Mouse (Mus musculus): ENCODE data around the gene Lrguk. TPM values are rescaled to one million over a fixed set of nuclear protein-coding genes. Genes with fewer than 3 reads are reported as not detected.

Lrguk gene
- polyA plus RNA-seq (2014; fragmentation: Nextera tagmentation; extraction: Ambion mirVana), result 0.59 and 0.67 TPM in 2 replicates

DNA sequence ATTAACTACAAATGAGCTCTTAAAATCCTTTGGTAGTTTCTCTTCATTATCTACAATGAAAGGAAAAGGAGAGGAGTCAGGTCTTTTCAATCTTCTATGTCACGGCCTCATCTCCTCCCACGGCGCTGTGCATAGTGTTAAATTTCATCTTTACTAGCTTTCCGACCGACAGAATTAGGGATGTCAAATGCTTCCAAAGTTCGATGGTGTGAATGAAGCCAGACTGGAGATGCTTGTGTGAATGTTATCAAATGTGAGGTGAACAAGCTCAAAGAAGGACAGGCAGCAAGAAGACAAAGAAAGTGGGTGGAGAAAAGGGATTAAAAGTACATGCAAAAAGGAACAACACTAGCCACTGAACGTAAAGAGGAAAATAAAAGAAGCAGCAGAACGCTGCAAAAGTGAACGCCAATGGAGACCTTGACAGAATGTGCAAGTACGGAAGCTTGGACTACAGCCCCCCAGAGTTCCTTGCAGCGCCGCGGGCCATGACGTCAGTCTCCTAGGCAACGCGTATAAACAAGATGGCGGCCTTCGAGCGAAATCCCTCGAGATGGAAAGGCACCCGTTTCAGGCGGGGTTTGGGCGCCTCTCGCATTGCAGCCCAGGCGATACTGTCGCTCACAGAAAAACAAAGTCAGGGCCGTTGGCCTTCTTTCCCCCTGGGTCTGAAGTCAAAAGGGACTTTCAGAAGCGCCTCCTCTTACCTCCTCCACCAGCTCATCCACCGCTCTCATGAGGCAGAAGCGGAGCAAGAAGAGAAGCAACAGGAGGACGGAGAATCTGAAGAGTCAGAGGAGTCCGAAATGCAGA is at the start of gene Lrguk:
Lrguk (plus strand) TSS at position 516 of the 813 bp plus-strand sequence.
- peaks cover 2% of the 10 kb centered on the region; the same call in 1 of the 2 replicates for H3K4me1 ChIP-seq (ENCODE audit: control insufficient read depth, insufficient read depth, low read length)
- H3K27ac ChIP-seq (replicated peaks; ENCODE audit: low read depth, low read length), result no peak within 1 kb of the TSS

DNA sequence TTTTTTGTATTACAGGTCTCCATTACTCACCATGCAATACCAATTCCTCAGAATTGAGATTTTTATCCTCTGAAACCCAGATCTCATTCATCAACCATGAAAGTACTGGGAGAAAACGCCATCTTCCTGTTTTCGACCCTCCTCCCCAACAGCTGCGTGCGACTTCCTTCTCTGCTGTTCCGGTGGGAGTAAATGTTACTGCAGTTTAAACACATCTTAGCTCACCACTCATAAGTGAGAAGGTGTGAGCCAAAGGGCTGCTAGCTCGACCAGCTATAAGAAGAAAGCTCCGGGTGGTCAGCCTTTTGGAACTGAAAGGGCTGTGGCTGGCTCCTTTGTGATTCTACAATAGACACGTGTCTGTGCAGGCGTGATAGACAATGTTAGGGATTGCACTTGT is 46.5 kb upstream of the Lrguk start:
- Histone ChIP-seq H3K4me3 (ENCODE audit: low read depth, low read length) (no peak overlapping the region), H3K4me1 (ENCODE audit: control insufficient read depth, insufficient read depth, low read length) (no peaks in the 10 kb centered on the region; the same call in 1 of the 2 replicates), H3K27ac (replicated peaks; ENCODE audit: low read depth, low read length) (no peak overlapping the region), H3K27me3 (ENCODE audit: control insufficient read depth, insufficient read depth, low read length) (no peaks in the 10 kb centered on the region), H3K4me2 (ENCODE audit: low read depth, severe bottlenecking) (no peak overlapping the region), H3K9me3 (ENCODE audit: control insufficient read depth, low read length) (no peaks in the 10 kb centered on the region), H3K36me3 (ENCODE audit: control insufficient read depth, insufficient read depth, low read length) (no peaks in the 10 kb centered on the region), H3K9ac (ENCODE audit: low read length) (no peak overlapping the region)
- no peak for DNase-seq (ENCODE audit: low spot score)
- no peak for ATAC-seq (ENCODE audit: insufficient number of reproducible peaks, low FRiP score, low TSS enrichment, low read depth)
- WGBS, result 87% methylated on average over 9 of the region's 9 CpGs

More for the DNA sequence above, at the start of gene Lrguk:
- peak within 1 kb of the TSS; percentile 66 for H3K4me2 ChIP-seq (ENCODE audit: low read depth, severe bottlenecking)
- no peaks in the 10 kb centered on the region for H3K27me3 ChIP-seq (ENCODE audit: control insufficient read depth, insufficient read depth, low read length)
- H3K36me3 ChIP-seq (ENCODE audit: control insufficient read depth, insufficient read depth, low read length), result no peaks in the 10 kb centered on the region
- WGBS, result 5% methylated on average over 32 of the region's 32 CpGs
- H3K9me3 ChIP-seq (ENCODE audit: control insufficient read depth, low read length), result no peaks in the 10 kb centered on the region
- DNase-seq (ENCODE audit: low spot score) (peak; percentile 90), ATAC-seq (ENCODE audit: insufficient number of reproducible peaks, low FRiP score, low TSS enrichment, low read depth) (peak; percentile 92)
- H3K9ac ChIP-seq (ENCODE audit: low read length), result peak within 1 kb of the TSS; percentile 58
- H3K4me3 ChIP-seq (ENCODE audit: low read depth, low read length), result peak within 1 kb of the TSS; percentile 60

- no peaks in the 10 kb centered on the region for H3K27me3 ChIP-seq (ENCODE audit: control insufficient read depth, insufficient read depth, low read length)
- no peak for ATAC-seq (ENCODE audit: insufficient number of reproducible peaks, low FRiP score, low TSS enrichment, low read depth)
- H3K36me3 ChIP-seq (ENCODE audit: control insufficient read depth, insufficient read depth, low read length), result no peaks in the 10 kb centered on the region
- H3K4me2 ChIP-seq (ENCODE audit: low read depth, severe bottlenecking), result no peak overlapping the region
- DNase-seq (ENCODE audit: low spot score), result no peak
- H3K9ac ChIP-seq (ENCODE audit: low read length), result no peak overlapping the region
- 86% methylated on average over 5 of the region's 5 CpGs for WGBS
- no peaks in the 10 kb centered on the region for H3K9me3 ChIP-seq (ENCODE audit: control insufficient read depth, low read length)
- H3K27ac ChIP-seq (replicated peaks; ENCODE audit: low read depth, low read length), result no peak overlapping the region
- no peaks in the 10 kb centered on the region for H3K4me1 ChIP-seq (ENCODE audit: control insufficient read depth, insufficient read depth, low read length)
- no peak overlapping the region for H3K4me3 ChIP-seq (ENCODE audit: low read depth, low read length)
Observed at GRCm38 (mm10) chr6:33987132-33987531, 42.1 kb upstream of the Lrguk start.

DNA sequence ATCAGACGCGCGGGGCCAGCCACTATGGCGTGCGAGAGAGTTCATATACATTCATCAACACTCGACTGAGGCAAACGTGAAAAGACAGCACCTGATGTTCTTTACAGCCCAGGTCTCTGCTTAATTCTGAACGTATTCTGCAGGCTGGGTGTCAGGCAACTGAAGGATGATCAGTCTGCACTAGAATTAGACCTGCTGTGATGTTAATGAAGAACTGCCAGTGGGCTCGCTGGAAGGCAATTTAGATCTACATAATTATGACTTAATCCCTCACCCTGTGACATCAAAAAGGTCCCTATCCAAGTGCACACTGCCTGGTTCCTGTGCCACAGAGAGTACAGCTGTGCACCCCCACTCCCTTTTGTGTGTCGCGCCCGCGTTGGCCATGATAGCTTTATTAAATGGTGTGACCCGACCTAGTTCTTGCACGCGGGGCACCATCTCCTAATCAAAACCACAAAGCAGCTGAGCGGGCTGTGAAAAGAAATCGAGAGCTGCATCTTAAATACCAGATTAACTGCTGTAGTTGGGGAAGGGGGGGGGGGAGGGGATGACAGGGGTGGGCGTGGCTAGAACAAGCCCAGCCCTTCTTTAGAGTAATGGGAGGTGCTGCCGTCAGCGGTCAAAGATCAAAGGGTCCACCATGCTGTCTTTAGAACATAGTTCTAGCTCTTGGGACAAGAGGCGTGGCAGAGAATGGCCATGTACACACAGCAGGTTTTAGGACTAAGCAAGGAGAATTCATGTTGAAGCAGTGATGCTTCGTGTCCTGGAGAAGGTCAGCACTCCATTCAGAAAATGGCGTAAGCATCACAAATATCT is 36.8 kb upstream of the Lrguk start:
- WGBS, result 44% methylated on average over 24 of the region's 24 CpGs
- Histone ChIP-seq H3K9me3 (ENCODE audit: control insufficient read depth, low read length) (no peaks in the 10 kb centered on the region), H3K4me1 (ENCODE audit: control insufficient read depth, insufficient read depth, low read length) (no peaks in the 10 kb centered on the region), H3K36me3 (ENCODE audit: control insufficient read depth, insufficient read depth, low read length) (no peaks in the 10 kb centered on the region), H3K27me3 (ENCODE audit: control insufficient read depth, insufficient read depth, low read length) (no peaks in the 10 kb centered on the region), H3K4me2 (ENCODE audit: low read depth, severe bottlenecking) (no peak overlapping the region), H3K9ac (ENCODE audit: low read length) (no peak overlapping the region), H3K27ac (replicated peaks; ENCODE audit: low read depth, low read length) (no peak overlapping the region), H3K4me3 (ENCODE audit: low read depth, low read length) (no peak overlapping the region)
- no peak for DNase-seq (ENCODE audit: low spot score)
- ATAC-seq (ENCODE audit: insufficient number of reproducible peaks, low FRiP score, low TSS enrichment, low read depth), result no peak

DNA sequence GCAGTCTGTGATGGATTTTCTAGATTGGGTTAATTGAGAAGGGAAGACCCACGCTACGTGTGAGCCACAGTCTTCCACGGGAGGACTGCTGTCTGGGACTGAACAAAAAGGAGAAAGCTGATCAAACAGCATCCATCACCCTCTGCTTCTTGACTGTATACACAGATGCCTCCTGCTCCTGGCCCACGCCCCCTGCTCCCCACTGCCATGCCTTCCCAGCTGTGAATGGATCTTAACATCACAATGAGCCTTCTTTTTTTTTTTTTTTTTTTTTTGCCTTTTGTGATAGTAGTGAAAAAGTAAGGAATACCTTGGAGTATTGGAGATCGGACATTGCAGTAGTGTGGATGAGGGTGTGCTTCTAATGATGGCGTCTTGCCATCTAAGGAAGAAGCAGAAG is 35.4 kb upstream of the Lrguk start:
- no peak overlapping the region for H3K4me3 ChIP-seq (ENCODE audit: low read depth, low read length)
- no peak overlapping the region for H3K27ac ChIP-seq (replicated peaks; ENCODE audit: low read depth, low read length)
- 75% methylated on average over 6 of the region's 6 CpGs for WGBS
- ATAC-seq (ENCODE audit: insufficient number of reproducible peaks, low FRiP score, low TSS enrichment, low read depth) (no peak), DNase-seq (ENCODE audit: low spot score) (no peak)
- no peaks in the 10 kb centered on the region for H3K9me3 ChIP-seq (ENCODE audit: control insufficient read depth, low read length)
- no peaks in the 10 kb centered on the region for H3K4me1 ChIP-seq (ENCODE audit: control insufficient read depth, insufficient read depth, low read length)
- H3K27me3 ChIP-seq (ENCODE audit: control insufficient read depth, insufficient read depth, low read length), result no peaks in the 10 kb centered on the region
- no peak overlapping the region for H3K9ac ChIP-seq (ENCODE audit: low read length)
- H3K4me2 ChIP-seq (ENCODE audit: low read depth, severe bottlenecking), result no peak overlapping the region
- H3K36me3 ChIP-seq (ENCODE audit: control insufficient read depth, insufficient read depth, low read length), result no peaks in the 10 kb centered on the region

- no peak overlapping the region for H3K27ac ChIP-seq (replicated peaks; ENCODE audit: low read depth, low read length)
- no peak for DNase-seq (ENCODE audit: low spot score)
- no peaks in the 10 kb centered on the region for H3K4me1 ChIP-seq (ENCODE audit: control insufficient read depth, insufficient read depth, low read length)
- ATAC-seq (ENCODE audit: insufficient number of reproducible peaks, low FRiP score, low TSS enrichment, low read depth), result no peak; the same call in 1 of the 2 replicates
- no peaks in the 10 kb centered on the region for H3K27me3 ChIP-seq (ENCODE audit: control insufficient read depth, insufficient read depth, low read length)
- 42% methylated on average over 3 of the region's 4 CpGs for WGBS
- no peaks in the 10 kb centered on the region for H3K9me3 ChIP-seq (ENCODE audit: control insufficient read depth, low read length)
- no peak overlapping the region for H3K4me2 ChIP-seq (ENCODE audit: low read depth, severe bottlenecking)
- no peak overlapping the region for H3K9ac ChIP-seq (ENCODE audit: low read length)
- H3K4me3 ChIP-seq (ENCODE audit: low read depth, low read length), result no peak overlapping the region
- H3K36me3 ChIP-seq (ENCODE audit: control insufficient read depth, insufficient read depth, low read length), result no peaks in the 10 kb centered on the region
Observed at GRCm38 (mm10) chr6:33998590-33998989, 30.7 kb upstream of the Lrguk start.

DNA sequence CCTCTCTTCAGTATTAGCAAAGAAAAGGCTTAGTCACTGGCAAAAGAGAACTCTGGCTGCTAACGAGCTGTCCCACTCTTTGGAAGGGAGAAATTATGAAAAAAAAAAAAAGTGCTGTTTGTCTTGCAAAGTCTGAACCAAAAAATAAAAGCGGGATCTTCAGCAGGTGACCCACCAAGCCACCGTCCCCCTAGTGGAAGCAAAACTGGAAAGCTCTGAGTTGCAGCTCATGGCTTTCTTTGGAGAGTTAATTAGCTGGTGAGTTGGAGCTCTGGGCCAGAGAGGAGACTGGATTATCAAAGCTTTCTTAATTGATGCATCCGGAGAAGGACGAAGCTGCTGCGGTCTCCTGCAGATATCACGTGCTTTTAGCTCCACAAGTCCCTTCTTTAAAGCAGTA is 29.7 kb upstream of the Lrguk start:
- no peak for DNase-seq (ENCODE audit: low spot score)
- Histone ChIP-seq H3K36me3 (ENCODE audit: control insufficient read depth, insufficient read depth, low read length) (no peaks in the 10 kb centered on the region), H3K27ac (replicated peaks; ENCODE audit: low read depth, low read length) (no peak overlapping the region), H3K9ac (ENCODE audit: low read length) (no peak overlapping the region), H3K4me1 (ENCODE audit: control insufficient read depth, insufficient read depth, low read length) (no peaks in the 10 kb centered on the region), H3K4me3 (ENCODE audit: low read depth, low read length) (no peak overlapping the region), H3K27me3 (ENCODE audit: control insufficient read depth, insufficient read depth, low read length) (no peaks in the 10 kb centered on the region), H3K9me3 (ENCODE audit: control insufficient read depth, low read length) (no peaks in the 10 kb centered on the region), H3K4me2 (ENCODE audit: low read depth, severe bottlenecking) (no peak overlapping the region)
- ATAC-seq (ENCODE audit: insufficient number of reproducible peaks, low FRiP score, low TSS enrichment, low read depth), result no peak
- 26% methylated on average over 7 of the region's 7 CpGs for WGBS

- 95% methylated on average over 7 of the region's 7 CpGs for WGBS
Observed at GRCm38 (mm10) chr6:34000644-34001043, 28.6 kb upstream of the Lrguk start.

More at GRCm38 (mm10) chr6:34000644-34001043, 28.6 kb upstream of the Lrguk start:
- DNase-seq (ENCODE audit: low spot score), result no peak
- no peak overlapping the region for H3K9ac ChIP-seq (ENCODE audit: low read length)
- no peak overlapping the region for H3K4me2 ChIP-seq (ENCODE audit: low read depth, severe bottlenecking)
- no peaks in the 10 kb centered on the region for H3K27me3 ChIP-seq (ENCODE audit: control insufficient read depth, insufficient read depth, low read length)
- no peak overlapping the region for H3K4me3 ChIP-seq (ENCODE audit: low read depth, low read length)
- ATAC-seq (ENCODE audit: insufficient number of reproducible peaks, low FRiP score, low TSS enrichment, low read depth), result no peak
- H3K27ac ChIP-seq (replicated peaks; ENCODE audit: low read depth, low read length), result no peak overlapping the region
- no peaks in the 10 kb centered on the region for H3K36me3 ChIP-seq (ENCODE audit: control insufficient read depth, insufficient read depth, low read length)
- H3K4me1 ChIP-seq (ENCODE audit: control insufficient read depth, insufficient read depth, low read length), result no peaks in the 10 kb centered on the region
- no peaks in the 10 kb centered on the region for H3K9me3 ChIP-seq (ENCODE audit: control insufficient read depth, low read length)
